Mouse (Mus musculus): ENCODE measurements around the gene Knstrn. TPM values are rescaled to one million over a fixed set of nuclear protein-coding genes. Genes with fewer than 3 reads are reported as not detected.

The Knstrn gene
- polyA plus RNA-seq, 1 experiment from 2014 or later: 57.5 TPM

DNA sequence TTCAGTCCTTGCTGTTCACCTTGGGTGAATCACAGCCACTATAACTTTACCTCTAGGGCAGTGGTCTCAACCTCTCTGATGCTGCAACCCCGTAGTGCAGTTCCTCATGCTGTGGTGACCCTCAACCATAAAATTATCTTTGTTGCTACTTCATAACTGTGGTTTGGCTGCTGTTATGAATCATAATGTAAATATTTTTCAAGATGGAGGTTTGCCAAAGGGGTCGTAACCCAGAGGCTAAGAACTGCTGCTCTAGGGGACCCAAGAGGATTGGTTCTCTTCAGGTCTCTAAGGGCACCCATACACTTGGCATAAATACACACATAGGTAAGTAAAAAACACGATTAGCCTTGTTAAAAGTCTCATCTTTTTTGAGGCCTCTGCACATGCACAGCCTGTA is 56.8 kb downstream of the Knstrn start:
- no peaks in the 10 kb centered on the region for H3K27me3 ChIP-seq (ENCODE audit: insufficient read depth, low read length)
- TF ChIP-seq CTCF (IDR thresholded peaks at IDR 0.05; ENCODE audit: low read depth): no peak
- ATAC-seq (replicated peaks; ENCODE audit: low FRiP score, low read depth) (no peak), DNase-seq (ENCODE audit: low spot score) (no peak)
- H3K36me3 ChIP-seq (ENCODE audit: insufficient read depth, low read length): peaks cover 18% of the 10 kb centered on the region; the same call in 1 of the 2 replicates
- H3K4me1 ChIP-seq (replicated peaks; ENCODE audit: insufficient read depth, low read length): no peaks in the 10 kb centered on the region
- H3K4me3 ChIP-seq (replicated peaks; ENCODE audit: low read depth, low read length): no peak overlapping the region
- no peak overlapping the region for H3K27ac ChIP-seq
- H3K4me2 ChIP-seq (ENCODE audit: low read length): no peak overlapping the region
- WGBS: 81% methylated on average over 3 of the region's 3 CpGs
- no peak overlapping the region for H3K9ac ChIP-seq (ENCODE audit: low read depth, low read length)
- no peaks in the 10 kb centered on the region for H3K9me3 ChIP-seq (replicated peaks; ENCODE audit: low read length)

DNA sequence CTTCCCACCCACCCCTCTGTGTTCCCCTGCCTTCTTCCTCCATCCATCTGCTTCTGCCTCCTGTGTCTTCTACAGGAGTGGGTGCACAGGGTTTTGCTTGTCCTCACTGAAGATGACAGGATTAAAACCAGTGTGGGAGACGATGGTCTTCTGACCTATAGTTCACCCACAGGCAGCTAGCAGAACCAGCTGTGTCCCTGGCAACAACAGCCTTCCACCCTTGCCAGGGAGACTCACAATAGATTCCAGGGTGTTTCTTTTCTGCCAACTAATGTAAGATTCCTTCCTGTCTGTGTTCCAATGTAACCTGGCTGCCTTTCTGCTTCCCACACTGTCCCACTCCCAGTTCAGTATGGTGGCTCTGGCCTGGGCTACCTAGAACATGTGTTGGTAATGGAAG is 57.2 kb downstream of the Knstrn start:
- DNase-seq (ENCODE audit: low spot score) (no peak), ATAC-seq (replicated peaks; ENCODE audit: low FRiP score, low read depth) (no peak)
- H3K36me3 ChIP-seq (ENCODE audit: insufficient read depth, low read length): peaks cover 18% of the 10 kb centered on the region; the same call in 1 of the 2 replicates
- no peak for TF ChIP-seq CTCF (IDR thresholded peaks at IDR 0.05; ENCODE audit: low read depth)
- no peaks in the 10 kb centered on the region for H3K27me3 ChIP-seq (ENCODE audit: insufficient read depth, low read length)
- H3K4me1 ChIP-seq (replicated peaks; ENCODE audit: insufficient read depth, low read length): no peaks in the 10 kb centered on the region
- H3K4me3 ChIP-seq (replicated peaks; ENCODE audit: low read depth, low read length): no peak overlapping the region
- H3K4me2 ChIP-seq (ENCODE audit: low read length): no peak overlapping the region
- WGBS: 64% methylated on average over 1 of the region's 1 CpGs
- no peak overlapping the region for H3K9ac ChIP-seq (ENCODE audit: low read depth, low read length)
- H3K9me3 ChIP-seq (replicated peaks; ENCODE audit: low read length): no peaks in the 10 kb centered on the region
- no peak overlapping the region for H3K27ac ChIP-seq

DNA sequence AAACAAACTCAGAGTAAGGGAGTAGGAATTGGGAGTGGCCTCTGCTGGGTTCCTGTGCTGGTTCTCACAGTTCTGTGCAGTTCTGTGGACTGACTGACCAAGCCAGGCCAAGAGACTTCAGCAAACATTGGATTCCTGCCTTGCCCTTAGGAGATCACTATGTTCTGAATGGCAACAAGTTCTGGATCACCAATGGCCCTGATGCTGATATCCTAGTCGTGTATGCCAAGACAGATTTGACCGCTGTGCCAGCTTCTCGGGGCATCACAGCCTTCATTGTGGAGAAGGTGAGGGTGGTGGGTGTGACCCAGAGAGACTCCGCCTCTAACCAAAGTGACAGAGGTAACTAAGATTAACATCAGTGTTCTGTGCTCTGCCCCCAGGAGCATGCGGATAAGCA is 59.2 kb downstream of the Knstrn start:
- H3K4me3 ChIP-seq (replicated peaks; ENCODE audit: low read depth, low read length): no peak overlapping the region
- no peak overlapping the region for H3K27ac ChIP-seq
- DNase-seq (ENCODE audit: low spot score): no peak
- H3K27me3 ChIP-seq (ENCODE audit: insufficient read depth, low read length): no peaks in the 10 kb centered on the region
- no peak overlapping the region for H3K4me2 ChIP-seq (ENCODE audit: low read length)
- ATAC-seq (replicated peaks; ENCODE audit: low FRiP score, low read depth): no peak
- H3K4me1 ChIP-seq (replicated peaks; ENCODE audit: insufficient read depth, low read length): no peaks in the 10 kb centered on the region
- 89% methylated on average over 5 of the region's 5 CpGs for WGBS
- no peak for TF ChIP-seq CTCF (IDR thresholded peaks at IDR 0.05; ENCODE audit: low read depth)
- H3K36me3 ChIP-seq (ENCODE audit: insufficient read depth, low read length): peaks cover 25% of the 10 kb centered on the region
- no peak overlapping the region for H3K9ac ChIP-seq (ENCODE audit: low read depth, low read length)
- no peaks in the 10 kb centered on the region for H3K9me3 ChIP-seq (replicated peaks; ENCODE audit: low read length)

DNA sequence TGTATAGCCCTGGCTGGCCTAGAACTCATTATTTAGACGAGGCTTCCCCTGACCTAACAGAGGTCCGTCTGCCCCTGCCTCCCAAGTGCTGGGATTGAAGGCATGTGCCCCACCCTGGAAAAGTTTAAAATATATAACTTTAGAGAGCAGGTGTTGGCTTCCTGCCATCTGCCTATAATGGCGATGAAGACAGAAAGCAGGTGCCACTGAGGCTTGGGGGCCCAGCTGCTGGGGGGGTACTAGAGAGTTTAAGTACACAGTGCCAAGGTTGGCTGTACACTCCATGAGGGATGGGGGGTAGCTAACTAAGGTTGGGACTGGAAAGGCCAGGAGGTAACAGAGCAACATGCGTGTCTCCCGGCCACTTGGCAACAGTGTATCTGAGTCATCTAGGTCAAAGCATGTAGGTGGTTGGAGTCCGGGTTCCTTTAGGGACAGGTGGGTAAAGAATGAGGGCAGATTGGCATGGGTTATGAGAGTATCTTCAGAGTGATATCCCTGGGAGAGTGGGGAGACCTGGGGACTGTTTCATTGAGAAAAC is 60.2 kb downstream of the Knstrn start:
- 78% methylated on average over 6 of the region's 6 CpGs for WGBS
- DNase-seq (ENCODE audit: low spot score) (no peak), ATAC-seq (replicated peaks; ENCODE audit: low FRiP score, low read depth) (no peak)
- Histone ChIP-seq H3K4me2 (ENCODE audit: low read length) (no peak overlapping the region), H3K27me3 (ENCODE audit: insufficient read depth, low read length) (no peaks in the 10 kb centered on the region), H3K27ac (no peak overlapping the region), H3K9ac (ENCODE audit: low read depth, low read length) (no peak overlapping the region), H3K4me3 (replicated peaks; ENCODE audit: low read depth, low read length) (no peak overlapping the region), H3K9me3 (replicated peaks; ENCODE audit: low read length) (no peaks in the 10 kb centered on the region), H3K36me3 (ENCODE audit: insufficient read depth, low read length) (peaks cover 25% of the 10 kb centered on the region), H3K4me1 (replicated peaks; ENCODE audit: insufficient read depth, low read length) (no peaks in the 10 kb centered on the region)
- TF ChIP-seq CTCF (IDR thresholded peaks at IDR 0.05; ENCODE audit: low read depth): no peak

DNA sequence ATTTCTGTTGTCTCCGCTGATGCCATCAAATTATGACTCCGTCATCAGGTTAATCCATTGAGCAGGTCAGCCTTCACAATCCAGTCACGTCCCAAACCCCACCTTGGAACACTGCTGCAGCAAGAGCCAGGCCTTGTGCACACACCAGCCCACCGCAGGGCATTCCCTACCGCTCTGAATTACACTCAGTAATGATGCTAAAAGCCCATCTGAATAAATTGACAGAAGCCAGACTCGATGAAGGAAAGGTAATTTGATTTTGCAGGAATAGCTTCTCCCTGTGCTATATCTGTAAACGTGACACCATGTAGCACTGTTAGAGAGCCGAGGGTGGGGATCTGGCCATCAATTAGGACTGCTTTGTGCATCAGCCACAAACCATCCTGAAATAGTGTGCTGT is 61.5 kb downstream of the Knstrn start:
- Histone ChIP-seq H3K4me3 (replicated peaks; ENCODE audit: low read depth, low read length) (no peak overlapping the region), H3K4me1 (replicated peaks; ENCODE audit: insufficient read depth, low read length) (no peaks in the 10 kb centered on the region), H3K9me3 (replicated peaks; ENCODE audit: low read length) (no peaks in the 10 kb centered on the region), H3K4me2 (ENCODE audit: low read length) (no peak overlapping the region), H3K36me3 (ENCODE audit: insufficient read depth, low read length) (peaks cover 22% of the 10 kb centered on the region; the same call in 1 of the 2 replicates), H3K9ac (ENCODE audit: low read depth, low read length) (no peak overlapping the region), H3K27ac (no peak overlapping the region), H3K27me3 (ENCODE audit: insufficient read depth, low read length) (no peaks in the 10 kb centered on the region)
- TF ChIP-seq CTCF (IDR thresholded peaks at IDR 0.05; ENCODE audit: low read depth): no peak
- DNase-seq (ENCODE audit: low spot score): no peak
- ATAC-seq (replicated peaks; ENCODE audit: low FRiP score, low read depth): no peak
- 89% methylated on average over 8 of the region's 8 CpGs for WGBS

DNA sequence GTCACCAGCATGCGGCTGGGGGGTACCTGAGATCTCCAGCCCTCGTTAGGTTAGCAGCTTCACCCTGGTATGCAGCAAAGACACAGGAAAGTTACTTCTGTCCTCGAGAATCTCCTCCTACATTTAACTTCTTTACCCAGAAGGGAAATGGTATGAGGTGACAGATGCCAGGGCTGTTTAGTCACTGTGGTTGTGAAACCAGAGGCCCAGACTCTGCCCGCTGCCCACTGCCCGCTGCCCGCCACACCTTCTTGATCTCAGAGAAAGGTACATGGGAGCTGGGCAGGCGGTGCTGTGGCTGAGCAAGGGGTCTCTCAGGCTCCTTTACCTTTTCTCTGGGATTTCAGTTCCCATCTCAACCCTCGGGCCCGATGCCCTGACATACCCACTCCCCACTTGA is 62.6 kb downstream of the Knstrn start:
- Histone ChIP-seq H3K4me1 (replicated peaks; ENCODE audit: insufficient read depth, low read length) (no peaks in the 10 kb centered on the region), H3K27ac (no peak overlapping the region), H3K4me3 (replicated peaks; ENCODE audit: low read depth, low read length) (no peak overlapping the region), H3K36me3 (ENCODE audit: insufficient read depth, low read length) (peaks cover 23% of the 10 kb centered on the region; the same call in 1 of the 2 replicates), H3K4me2 (ENCODE audit: low read length) (no peak overlapping the region), H3K27me3 (ENCODE audit: insufficient read depth, low read length) (no peaks in the 10 kb centered on the region), H3K9me3 (replicated peaks; ENCODE audit: low read length) (no peaks in the 10 kb centered on the region), H3K9ac (ENCODE audit: low read depth, low read length) (no peak overlapping the region)
- no peak for TF ChIP-seq CTCF (IDR thresholded peaks at IDR 0.05; ENCODE audit: low read depth)
- ATAC-seq (replicated peaks; ENCODE audit: low FRiP score, low read depth): no peak
- no peak for DNase-seq (ENCODE audit: low spot score)
- 93% methylated on average over 9 of the region's 9 CpGs for WGBS

DNA sequence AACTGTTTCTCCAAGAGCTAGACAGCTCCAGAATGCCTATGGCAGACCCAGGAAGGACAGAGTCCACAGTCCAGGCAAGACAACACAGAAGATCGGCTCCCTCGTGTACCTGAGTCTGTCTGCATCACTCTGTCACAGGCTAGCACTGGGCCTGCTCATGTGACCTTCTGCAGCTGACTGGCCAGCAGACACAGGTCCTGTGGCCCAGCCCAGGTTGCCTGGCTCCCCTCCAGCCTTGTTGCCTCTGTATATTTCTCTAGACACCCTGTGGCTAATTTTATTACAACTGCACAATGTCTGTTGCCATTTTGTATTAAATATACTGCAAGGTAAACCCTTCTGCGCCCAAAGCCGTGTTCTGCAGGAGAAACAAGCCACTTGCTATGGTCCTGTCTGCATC is 67.2 kb downstream of the Knstrn start:
- 90% methylated on average over 4 of the region's 4 CpGs for WGBS
- Histone ChIP-seq H3K9ac (ENCODE audit: low read depth, low read length) (no peak overlapping the region), H3K4me2 (ENCODE audit: low read length) (no peak overlapping the region), H3K4me3 (replicated peaks; ENCODE audit: low read depth, low read length) (no peak overlapping the region), H3K9me3 (replicated peaks; ENCODE audit: low read length) (no peaks in the 10 kb centered on the region), H3K36me3 (ENCODE audit: insufficient read depth, low read length) (peaks cover 13% of the 10 kb centered on the region; the same call in 1 of the 2 replicates), H3K4me1 (replicated peaks; ENCODE audit: insufficient read depth, low read length) (no peaks in the 10 kb centered on the region), H3K27ac (no peak overlapping the region), H3K27me3 (ENCODE audit: insufficient read depth, low read length) (no peaks in the 10 kb centered on the region; the same call in 1 of the 2 replicates)
- DNase-seq (ENCODE audit: low spot score) (no peak), ATAC-seq (replicated peaks; ENCODE audit: low FRiP score, low read depth) (no peak)
- TF ChIP-seq CTCF (IDR thresholded peaks at IDR 0.05; ENCODE audit: low read depth): no peak

Data from kidney, postnatal 0 days (tissue).